Mouse (Mus musculus): ENCODE measurements around the gene Gm21974. TPM values are rescaled to one million over a fixed set of nuclear protein-coding genes. Genes with fewer than 3 reads are reported as not detected.

The Gm21974 gene
- polyA plus RNA-seq, 1 experiment from 2014 or later = not detected

DNA sequence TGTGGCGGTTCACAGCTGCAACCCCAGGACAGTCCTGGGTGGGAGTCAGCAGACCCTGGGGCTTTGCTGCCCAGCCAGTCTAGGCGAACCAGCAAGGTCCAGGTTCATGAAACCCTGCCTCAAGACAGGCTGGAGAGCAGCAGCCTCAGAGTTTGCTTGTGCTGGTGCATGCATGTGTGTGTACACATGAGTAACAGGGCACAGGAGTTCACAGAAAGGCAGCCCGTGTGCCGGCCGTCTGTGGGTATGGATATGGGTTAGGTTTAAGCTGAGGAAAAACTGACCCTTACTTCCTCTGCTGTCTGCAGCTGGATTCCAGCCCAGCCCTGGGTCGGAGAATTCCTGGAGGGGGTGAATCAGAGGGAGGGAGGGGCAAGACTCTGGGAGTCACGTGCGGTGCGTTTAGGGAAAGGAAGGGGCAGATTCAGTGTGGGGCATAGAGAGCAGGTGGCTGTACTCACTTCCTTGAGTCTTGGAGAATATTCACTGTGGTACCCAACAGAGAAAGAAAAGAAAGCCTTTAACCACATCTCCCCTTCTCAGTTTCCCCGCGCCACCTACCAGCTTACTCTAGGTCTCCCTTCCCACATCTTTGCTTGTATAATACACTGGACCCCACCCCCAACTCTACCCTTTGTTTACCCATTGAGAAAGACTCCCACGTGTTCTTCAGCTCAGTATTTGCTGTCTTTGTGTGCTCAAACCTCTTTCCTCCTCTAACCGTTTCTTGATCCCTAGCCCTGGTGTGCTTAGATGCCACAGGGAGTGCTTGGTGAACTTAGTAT is 36.3 kb upstream of the Gm21974 start:
- Histone ChIP-seq H3K27ac (ENCODE audit: low read length) (peak overlapping the region; percentile 95), H3K9ac (ENCODE audit: low read length) (peak overlapping the region; percentile 52), H3K27me3 (ENCODE audit: control insufficient read depth, insufficient read depth, low read depth, low read length) (no peaks in the 10 kb centered on the region), H3K4me2 (ENCODE audit: low read depth, low read length) (peak overlapping the region; percentile 42), H3K4me1 (replicated peaks; ENCODE audit: control insufficient read depth, insufficient read depth, low read length) (peaks cover 47% of the 10 kb centered on the region), H3K9me3 (ENCODE audit: control insufficient read depth, low read length) (no peaks in the 10 kb centered on the region), H3K36me3 (ENCODE audit: control insufficient read depth, insufficient read depth, low read length) (peaks cover 5% of the 10 kb centered on the region), H3K4me3 (ENCODE audit: low read length) (peak overlapping the region; percentile 9; the same call in 1 of the 2 replicates)
- WGBS = 22% methylated on average over 13 of the region's 13 CpGs
- ATAC-seq (ENCODE audit: low read depth) = peak; percentile 37

DNA sequence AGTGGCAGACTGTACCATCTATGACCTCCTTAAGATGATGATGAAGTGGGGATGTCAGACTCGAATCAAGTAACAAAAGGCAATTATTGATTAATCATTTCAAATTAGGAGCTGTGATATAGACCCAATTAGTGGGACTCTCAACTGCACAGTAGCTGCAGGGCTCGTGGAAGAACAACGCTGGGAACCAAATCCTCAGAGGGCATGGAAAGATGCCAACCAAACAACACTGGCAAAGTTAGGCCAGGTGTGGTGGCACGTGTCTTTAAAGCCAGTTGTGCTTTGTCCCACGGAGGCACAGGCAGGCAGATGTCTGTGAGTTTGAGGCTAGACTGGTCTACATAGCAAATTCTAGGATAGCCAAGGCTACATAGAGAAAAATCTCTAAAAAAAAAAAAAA is 35.4 kb upstream of the Gm21974 start:
- 0 out of 2 replicates have a peak overlapping the region, but pooled peaks have one; percentile 26 for H3K4me2 ChIP-seq (ENCODE audit: low read depth, low read length)
- peaks cover 49% of the 10 kb centered on the region for H3K4me1 ChIP-seq (replicated peaks; ENCODE audit: control insufficient read depth, insufficient read depth, low read length)
- 67% methylated on average over 5 of the region's 5 CpGs for WGBS

GRCm38 (mm10) chr7:127929923-127930322 is 34.7 kb upstream of the Gm21974 start, which contains the start of gene Prss8:
Gene Prss8 (minus strand): TSS chr7:127930104.
- H3K27me3 ChIP-seq (ENCODE audit: control insufficient read depth, insufficient read depth, low read depth, low read length) = no peaks in the 10 kb centered on the region
- peaks cover 11% of the 10 kb centered on the region for H3K36me3 ChIP-seq (ENCODE audit: control insufficient read depth, insufficient read depth, low read length)
- peak within 1 kb of the TSS; percentile 55 for H3K4me3 ChIP-seq (ENCODE audit: low read length)
- ATAC-seq (ENCODE audit: low read depth) = peak; percentile 31; the same call in 1 of the 2 replicates
- peaks cover 47% of the 10 kb centered on the region for H3K4me1 ChIP-seq (replicated peaks; ENCODE audit: control insufficient read depth, insufficient read depth, low read length)
- no peaks in the 10 kb centered on the region for H3K9me3 ChIP-seq (ENCODE audit: control insufficient read depth, low read length)
- peak within 1 kb of the TSS; percentile 75 for H3K9ac ChIP-seq (ENCODE audit: low read length)
- peak within 1 kb of the TSS; percentile 42 for H3K4me2 ChIP-seq (ENCODE audit: low read depth, low read length)
- H3K27ac ChIP-seq (ENCODE audit: low read length) = peak within 1 kb of the TSS; percentile 95
- 21% methylated on average over 6 of the region's 6 CpGs for WGBS

More for the DNA sequence above, 35.4 kb upstream of the Gm21974 start:
- Histone ChIP-seq H3K4me3 (ENCODE audit: low read length) (no peak overlapping the region), H3K27me3 (ENCODE audit: control insufficient read depth, insufficient read depth, low read depth, low read length) (no peaks in the 10 kb centered on the region), H3K36me3 (ENCODE audit: control insufficient read depth, insufficient read depth, low read length) (peaks cover 10% of the 10 kb centered on the region), H3K9me3 (ENCODE audit: control insufficient read depth, low read length) (no peaks in the 10 kb centered on the region), H3K27ac (ENCODE audit: low read length) (peak overlapping the region; percentile 95), H3K9ac (ENCODE audit: low read length) (no peak overlapping the region)
- no peak for ATAC-seq (ENCODE audit: low read depth)

- WGBS = 35% methylated on average over 5 of the region's 5 CpGs
- Histone ChIP-seq H3K27me3 (ENCODE audit: control insufficient read depth, insufficient read depth, low read depth, low read length) (no peaks in the 10 kb centered on the region), H3K4me1 (replicated peaks; ENCODE audit: control insufficient read depth, insufficient read depth, low read length) (peaks cover 40% of the 10 kb centered on the region), H3K4me3 (ENCODE audit: low read length) (peak overlapping the region; percentile 55), H3K4me2 (ENCODE audit: low read depth, low read length) (peak overlapping the region; percentile 42), H3K9me3 (ENCODE audit: control insufficient read depth, low read length) (no peaks in the 10 kb centered on the region), H3K9ac (ENCODE audit: low read length) (peak overlapping the region; percentile 75), H3K27ac (ENCODE audit: low read length) (peak overlapping the region; percentile 86), H3K36me3 (ENCODE audit: control insufficient read depth, insufficient read depth, low read length) (peaks cover 12% of the 10 kb centered on the region)
- ATAC-seq (ENCODE audit: low read depth) = no peak
These were observed 33.3 kb upstream of the Gm21974 start for GRCm38 (mm10) chr7:127928596-127928995.

- Histone ChIP-seq H3K4me2 (ENCODE audit: low read depth, low read length) (peak overlapping the region; percentile 42), H3K9ac (ENCODE audit: low read length) (peak overlapping the region; percentile 75), H3K27me3 (ENCODE audit: control insufficient read depth, insufficient read depth, low read depth, low read length) (no peaks in the 10 kb centered on the region), H3K4me3 (ENCODE audit: low read length) (peak overlapping the region; percentile 55), H3K27ac (ENCODE audit: low read length) (peak overlapping the region; percentile 94), H3K9me3 (ENCODE audit: control insufficient read depth, low read length) (no peaks in the 10 kb centered on the region), H3K36me3 (ENCODE audit: control insufficient read depth, insufficient read depth, low read length) (peaks cover 12% of the 10 kb centered on the region), H3K4me1 (replicated peaks; ENCODE audit: control insufficient read depth, insufficient read depth, low read length) (peaks cover 38% of the 10 kb centered on the region)
- ATAC-seq (ENCODE audit: low read depth) = no peak
- 78% methylated on average over 11 of the region's 11 CpGs for WGBS
These were observed 32.5 kb upstream of the Gm21974 start for GRCm38 (mm10) chr7:127927726-127928125.

DNA sequence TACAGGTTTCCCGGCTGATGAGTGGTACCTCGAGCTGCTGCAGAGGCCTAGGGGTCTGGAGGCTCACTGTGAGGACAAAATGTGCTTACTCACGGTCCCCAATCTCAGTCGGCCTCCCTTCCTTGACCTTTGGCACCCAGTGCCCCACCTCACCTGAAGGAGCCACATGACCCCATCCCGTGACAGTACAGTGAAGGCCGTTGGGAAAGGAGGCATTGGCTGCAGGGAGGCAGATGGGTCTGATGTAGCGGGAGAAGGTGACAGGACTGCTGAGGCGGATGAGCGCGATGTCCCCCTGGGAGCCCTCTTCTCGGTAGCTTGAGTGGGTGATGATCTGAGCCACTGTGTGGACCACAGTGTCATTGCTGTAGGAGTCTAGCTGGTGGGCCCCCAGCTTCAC is 31.6 kb upstream of the Gm21974 start:
- Histone ChIP-seq H3K4me1 (replicated peaks; ENCODE audit: control insufficient read depth, insufficient read depth, low read length) (peaks cover 35% of the 10 kb centered on the region), H3K36me3 (ENCODE audit: control insufficient read depth, insufficient read depth, low read length) (peaks cover 12% of the 10 kb centered on the region), H3K4me2 (ENCODE audit: low read depth, low read length) (peak overlapping the region; percentile 42), H3K27ac (ENCODE audit: low read length) (peak overlapping the region; percentile 94), H3K4me3 (ENCODE audit: low read length) (peak overlapping the region; percentile 15), H3K9ac (ENCODE audit: low read length) (peak overlapping the region; percentile 30), H3K9me3 (ENCODE audit: control insufficient read depth, low read length) (no peaks in the 10 kb centered on the region), H3K27me3 (ENCODE audit: control insufficient read depth, insufficient read depth, low read depth, low read length) (no peaks in the 10 kb centered on the region)
- no peak for ATAC-seq (ENCODE audit: low read depth)
- 70% methylated on average over 11 of the region's 11 CpGs for WGBS

DNA sequence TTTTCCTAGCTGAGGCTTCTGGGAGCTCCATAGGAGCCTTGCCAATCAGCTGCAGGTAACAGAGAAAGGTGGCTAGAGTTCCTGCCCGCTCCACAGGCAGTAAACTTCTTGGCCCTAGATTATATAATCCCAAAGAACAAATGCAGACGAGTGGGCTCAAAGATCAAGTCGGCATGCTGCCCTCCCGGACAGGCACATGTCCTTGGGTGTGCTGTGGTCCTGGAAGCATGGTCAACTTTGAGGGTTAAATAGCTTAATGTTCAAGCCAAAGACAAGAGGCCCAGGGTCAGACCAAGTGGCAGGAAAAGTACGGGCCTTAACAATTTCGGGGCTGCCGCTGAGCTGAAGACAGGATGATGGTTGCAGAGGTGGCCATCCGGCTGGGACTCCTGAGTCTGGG is 30.8 kb upstream of the Gm21974 start:
- Histone ChIP-seq H3K9ac (ENCODE audit: low read length) (peak overlapping the region; percentile 44), H3K36me3 (ENCODE audit: control insufficient read depth, insufficient read depth, low read length) (peaks cover 12% of the 10 kb centered on the region), H3K9me3 (ENCODE audit: control insufficient read depth, low read length) (no peaks in the 10 kb centered on the region), H3K4me3 (ENCODE audit: low read length) (peak overlapping the region; percentile 15), H3K27me3 (ENCODE audit: control insufficient read depth, insufficient read depth, low read depth, low read length) (no peaks in the 10 kb centered on the region), H3K4me1 (replicated peaks; ENCODE audit: control insufficient read depth, insufficient read depth, low read length) (peaks cover 28% of the 10 kb centered on the region), H3K27ac (ENCODE audit: low read length) (peak overlapping the region; percentile 94), H3K4me2 (ENCODE audit: low read depth, low read length) (peak overlapping the region; percentile 42)
- WGBS = 58% methylated on average over 8 of the region's 8 CpGs
- no peak for ATAC-seq (ENCODE audit: low read depth)

DNA sequence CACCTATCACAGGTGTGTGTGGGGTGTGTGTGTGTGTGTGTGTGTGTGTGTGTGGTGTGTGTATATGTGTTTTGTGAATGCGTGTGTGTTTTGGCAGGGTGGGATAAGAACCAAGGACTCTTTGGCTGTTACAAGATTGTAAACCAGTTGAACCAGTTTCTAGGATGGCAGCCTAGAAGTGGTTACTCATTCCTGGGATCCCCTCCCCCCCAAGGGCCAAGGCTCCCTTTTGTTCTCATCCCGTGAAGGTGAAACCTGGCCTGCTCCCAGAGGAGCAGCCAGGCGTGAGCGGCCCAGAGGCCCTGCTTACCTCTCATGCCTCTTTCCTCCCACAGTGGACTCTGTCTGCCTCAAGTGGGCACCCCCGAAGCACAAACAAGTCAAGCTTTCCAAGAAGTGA is 30.0 kb upstream of the Gm21974 start:
- H3K4me1 ChIP-seq (replicated peaks; ENCODE audit: control insufficient read depth, insufficient read depth, low read length) = peaks cover 26% of the 10 kb centered on the region
- H3K36me3 ChIP-seq (ENCODE audit: control insufficient read depth, insufficient read depth, low read length) = peaks cover 12% of the 10 kb centered on the region
- H3K4me3 ChIP-seq (ENCODE audit: low read length) = no peak overlapping the region
- no peaks in the 10 kb centered on the region for H3K9me3 ChIP-seq (ENCODE audit: control insufficient read depth, low read length)
- no peak overlapping the region for H3K9ac ChIP-seq (ENCODE audit: low read length)
- peak overlapping the region; percentile 42; the same call in 1 of the 2 replicates for H3K4me2 ChIP-seq (ENCODE audit: low read depth, low read length)
- H3K27ac ChIP-seq (ENCODE audit: low read length) = peak overlapping the region; percentile 94
- H3K27me3 ChIP-seq (ENCODE audit: control insufficient read depth, insufficient read depth, low read depth, low read length) = no peaks in the 10 kb centered on the region
- ATAC-seq (ENCODE audit: low read depth) = peak; percentile 88
- WGBS = 62% methylated on average over 5 of the region's 5 CpGs

- H3K4me3 ChIP-seq (ENCODE audit: low read length) = no peak overlapping the region
- peaks cover 26% of the 10 kb centered on the region for H3K4me1 ChIP-seq (replicated peaks; ENCODE audit: control insufficient read depth, insufficient read depth, low read length)
- no peak overlapping the region; the same call in 1 of the 2 replicates for H3K9ac ChIP-seq (ENCODE audit: low read length)
- H3K27me3 ChIP-seq (ENCODE audit: control insufficient read depth, insufficient read depth, low read depth, low read length) = no peaks in the 10 kb centered on the region
- WGBS = 70% methylated on average over 5 of the region's 5 CpGs
- ATAC-seq (ENCODE audit: low read depth) = no peak
- no peak overlapping the region for H3K4me2 ChIP-seq (ENCODE audit: low read depth, low read length)
- peaks cover 12% of the 10 kb centered on the region for H3K36me3 ChIP-seq (ENCODE audit: control insufficient read depth, insufficient read depth, low read length)
- H3K9me3 ChIP-seq (ENCODE audit: control insufficient read depth, low read length) = no peaks in the 10 kb centered on the region
- peak overlapping the region; percentile 47 for H3K27ac ChIP-seq (ENCODE audit: low read length)
These were observed 28.5 kb upstream of the Gm21974 start for GRCm38 (mm10) chr7:127923714-127924113.

Measured in lung, embryonic 16.5 days (tissue).